Mouse (Mus musculus) embryonic fibroblast, embryonic 13.5 days (primary cell): ENCODE results near the gene Oaz2.

Experiments
- CTCF ChIP-seq: IDR thresholded peaks from 2 replicates; pipeline ENCODE4 v1.5.1; 2011; ENCODE audit warnings: mild to moderate bottlenecking, control low read depth, low read length, moderate library complexity, borderline replicate concordance; ENCODE audit not compliant: insufficient read depth
- POLR2A ChIP-seq: IDR thresholded peaks from 2 replicates; pipeline ENCODE4 v1.6.1; 2011; ENCODE audit warnings: low read depth, mild to moderate bottlenecking, control low read depth, low read length, moderate library complexity

- no peak for TF ChIP-seq POLR2A
- no peak for TF ChIP-seq CTCF
Measured at GRCm38 (mm10) chr9:65671431-65671931, 3.7 kb downstream of the Oaz2 start.
